Mouse (Mus musculus) stomach, embryonic 14.5 days (tissue): Measurements from ENCODE around the gene Angptl2. TPM values are rescaled to one million over a fixed set of nuclear protein-coding genes. Genes with fewer than 3 reads are reported as not detected.

ENCODE experiments used
- ATAC-seq: fragments of 200-750 bp; cut with Nextera tagmentation; 2 replicates; pipeline ENCODE4 v1.8.0; 2017; ENCODE audit warnings: low read depth, moderate TSS enrichment; ENCODE audit not compliant: insufficient number of reproducible peaks, insufficient read depth, low FRiP score
- H3K27ac ChIP-seq: fragments of 300-500 bp; sonication (generic); 2 replicates; pipeline ENCODE4 v1.5.1; 2014; ENCODE audit warnings: mild to moderate bottlenecking, low read length, moderate library complexity, mixed read lengths
- H3K27me3 ChIP-seq: fragments of 300-500 bp; sonication (generic); 2 replicates; pipeline ENCODE4 v1.6.1; 2014; ENCODE audit warnings: low read length, control low read depth, mixed read lengths; ENCODE audit not compliant: control insufficient read depth, insufficient read depth
- H3K36me3 ChIP-seq: fragments of 300-500 bp; sonication (generic); 2 replicates; pipeline ENCODE4 v1.6.1; 2014; ENCODE audit warnings: mild to moderate bottlenecking, control low read depth, low read length, moderate library complexity, mixed read lengths; ENCODE audit not compliant: control insufficient read depth, insufficient read depth
- H3K4me1 ChIP-seq: fragments of 300-500 bp; sonication (generic); 2 replicates; pipeline ENCODE4 v1.6.1; 2014; ENCODE audit warnings: low read length, control low read depth, mixed read lengths; ENCODE audit not compliant: control insufficient read depth, insufficient read depth
- H3K4me2 ChIP-seq: fragments of 300-500 bp; sonication (generic); replicated peaks from 2 replicates; pipeline ENCODE4 v1.6.1; 2014; ENCODE audit warnings: low read depth, low read length, control low read depth
- H3K4me3 ChIP-seq: fragments of 300-500 bp; sonication (generic); 2 replicates; pipeline ENCODE4 v1.5.1; 2014; ENCODE audit warnings: low read depth, low read length, control low read depth
- H3K9ac ChIP-seq: fragments of 300-500 bp; sonication (generic); replicated peaks from 2 replicates; pipeline ENCODE4 v1.6.1; 2014; ENCODE audit warnings: low read depth, mild to moderate bottlenecking, control low read depth, low read length, moderate library complexity, mixed read lengths
- H3K9me3 ChIP-seq: fragments of 300-500 bp; sonication (generic); 2 replicates; pipeline ENCODE4 v1.6.1; 2016; ENCODE audit warnings: low read depth, low read length, control low read depth; ENCODE audit not compliant: control insufficient read depth
- WGBS: fragments of 180-500 bp; shearing (Covaris S2); extraction: QIAGEN DNeasy Blood & Tissue Kit; methylation state at CpG from one replicate; pipeline ENCODE4 v1.1.7; 2014; 5-methylcytosine and 5-hydroxymethylcytosine counted together
- polyA plus RNA-seq: library from polyadenylated mRNA; unstranded; fragments of >200 nt; fragmentation: Nextera tagmentation; extraction: Ambion mirVana; gene quantifications from 2 replicates; pipeline ENCODE4 v1.2.1, GENCODE M21; 2014

Gene Angptl2
- polyA plus RNA-seq, 1 experiment from 2014 or later: 39.7 TPM

- H3K36me3 ChIP-seq: no peaks in the 10 kb centered on the region
- no peaks in the 10 kb centered on the region for H3K9me3 ChIP-seq
- WGBS: 46% methylated on average over 12 of the region's 12 CpGs
- peak overlapping the region; percentile 8; the same call in 1 of the 2 replicates for H3K4me2 ChIP-seq
- peaks cover 34% of the 10 kb centered on the region for H3K4me1 ChIP-seq
- no peak overlapping the region for H3K9ac ChIP-seq
- no peaks in the 10 kb centered on the region for H3K27me3 ChIP-seq
- H3K4me3 ChIP-seq: no peak overlapping the region
- ATAC-seq: peak; percentile 58; the same call in 1 of the 2 replicates
- peak overlapping the region; percentile 72 for H3K27ac ChIP-seq
Observed at GRCm38 (mm10) chr2:33177443-33178242, 38.2 kb upstream of the Angptl2 start.

- Histone ChIP-seq H3K27me3 (no peaks in the 10 kb centered on the region), H3K9me3 (no peaks in the 10 kb centered on the region), H3K9ac (no peak overlapping the region), H3K4me1 (peaks cover 34% of the 10 kb centered on the region), H3K4me2 (peak overlapping the region; percentile 8; the same call in 1 of the 2 replicates), H3K27ac (peak overlapping the region; percentile 56), H3K4me3 (no peak overlapping the region), H3K36me3 (no peaks in the 10 kb centered on the region)
- ATAC-seq: peak; percentile 58
- WGBS: 51% methylated on average over 11 of the region's 11 CpGs
Observed at GRCm38 (mm10) chr2:33178243-33178932, 37.5 kb upstream of the Angptl2 start.

- H3K4me3 ChIP-seq: no peak overlapping the region
- H3K4me2 ChIP-seq: no peak overlapping the region
- WGBS: 77% methylated on average over 14 of the region's 14 CpGs
- H3K4me1 ChIP-seq: peaks cover 34% of the 10 kb centered on the region
- ATAC-seq: no peak
- no peaks in the 10 kb centered on the region for H3K9me3 ChIP-seq
- H3K27ac ChIP-seq: no peak overlapping the region; the same call in 1 of the 2 replicates
- no peaks in the 10 kb centered on the region for H3K36me3 ChIP-seq
- no peaks in the 10 kb centered on the region for H3K27me3 ChIP-seq
- no peak overlapping the region for H3K9ac ChIP-seq
Observed at GRCm38 (mm10) chr2:33179171-33179929, 36.5 kb upstream of the Angptl2 start.

GRCm38 (mm10) chr2:33179930-33180630 is 35.8 kb upstream of the Angptl2 start:
- H3K4me2 ChIP-seq: no peak overlapping the region
- H3K4me1 ChIP-seq: peaks cover 34% of the 10 kb centered on the region
- H3K27ac ChIP-seq: peak overlapping the region; percentile 61; the same call in 1 of the 2 replicates
- no peaks in the 10 kb centered on the region for H3K9me3 ChIP-seq
- no peak overlapping the region for H3K4me3 ChIP-seq
- 41% methylated on average over 16 of the region's 16 CpGs for WGBS
- no peaks in the 10 kb centered on the region for H3K36me3 ChIP-seq
- ATAC-seq: peak; percentile 25; the same call in 1 of the 2 replicates
- H3K9ac ChIP-seq: no peak overlapping the region
- no peaks in the 10 kb centered on the region for H3K27me3 ChIP-seq

- no peak for ATAC-seq
- Histone ChIP-seq H3K4me3 (no peak overlapping the region), H3K27ac (no peak overlapping the region), H3K36me3 (no peaks in the 10 kb centered on the region), H3K4me2 (no peak overlapping the region), H3K9me3 (no peaks in the 10 kb centered on the region), H3K27me3 (no peaks in the 10 kb centered on the region), H3K9ac (no peak overlapping the region), H3K4me1 (peaks cover 21% of the 10 kb centered on the region)
- WGBS: 91% methylated on average over 7 of the region's 7 CpGs
Observed at GRCm38 (mm10) chr2:33183321-33183720, 32.5 kb upstream of the Angptl2 start.

- WGBS: 75% methylated on average over 10 of the region's 10 CpGs
- Histone ChIP-seq H3K9ac (no peak overlapping the region), H3K36me3 (no peaks in the 10 kb centered on the region), H3K4me2 (no peak overlapping the region), H3K9me3 (no peaks in the 10 kb centered on the region), H3K27me3 (no peaks in the 10 kb centered on the region), H3K4me3 (no peak overlapping the region), H3K4me1 (peaks cover 9% of the 10 kb centered on the region), H3K27ac (no peak overlapping the region)
- ATAC-seq: no peak
Observed at GRCm38 (mm10) chr2:33184641-33185040, 31.2 kb upstream of the Angptl2 start.

GRCm38 (mm10) chr2:33185258-33185657 is 30.6 kb upstream of the Angptl2 start:
- 72% methylated on average over 7 of the region's 7 CpGs for WGBS
- no peak overlapping the region for H3K27ac ChIP-seq
- peaks cover 3% of the 10 kb centered on the region for H3K4me1 ChIP-seq
- H3K27me3 ChIP-seq: no peaks in the 10 kb centered on the region
- no peak overlapping the region for H3K4me2 ChIP-seq
- H3K36me3 ChIP-seq: no peaks in the 10 kb centered on the region
- H3K4me3 ChIP-seq: no peak overlapping the region
- no peak overlapping the region for H3K9ac ChIP-seq
- H3K9me3 ChIP-seq: no peaks in the 10 kb centered on the region
- no peak for ATAC-seq

GRCm38 (mm10) chr2:33186505-33186904 is 29.4 kb upstream of the Angptl2 start:
- WGBS: 68% methylated on average over 7 of the region's 7 CpGs
- Histone ChIP-seq H3K36me3 (no peaks in the 10 kb centered on the region), H3K9ac (no peak overlapping the region), H3K4me1 (no peaks in the 10 kb centered on the region), H3K27ac (no peak overlapping the region), H3K4me2 (no peak overlapping the region), H3K4me3 (no peak overlapping the region), H3K9me3 (no peaks in the 10 kb centered on the region), H3K27me3 (no peaks in the 10 kb centered on the region)
- no peak for ATAC-seq
